Mouse (Mus musculus) left cerebral cortex, postnatal 25 days (tissue): ENCODE data around the gene Cisd2. TPM values are rescaled to one million over a fixed set of nuclear protein-coding genes. Genes with fewer than 3 reads are reported as not detected.
A peak's percentile ranks its signal among the peaks of the same experiment; 100 is the strongest.

Experiments used
- DNase-seq, 2 experiments: peaks; one replicate each; pipeline ENCODE4 v3.0.0; 2022; ENCODE audit warnings: low spot score in 2 of 2, mixed read lengths in 1 of 2
- intact Hi-C: fragments of 180-260 bp; cut with DNase I; formaldehyde crosslinking; loops from one replicate; pipeline ENCODE4 v1.15.1; 2025
- total RNA-seq, 2 experiments: library from RNA; stranded (reverse); gene quantifications; 2 replicates each; pipeline ENCODE4 v1.2.3; 2021

Gene Cisd2
- 10 to 100 TPM; 40.3 to 41.4 TPM for total RNA-seq

DNA sequence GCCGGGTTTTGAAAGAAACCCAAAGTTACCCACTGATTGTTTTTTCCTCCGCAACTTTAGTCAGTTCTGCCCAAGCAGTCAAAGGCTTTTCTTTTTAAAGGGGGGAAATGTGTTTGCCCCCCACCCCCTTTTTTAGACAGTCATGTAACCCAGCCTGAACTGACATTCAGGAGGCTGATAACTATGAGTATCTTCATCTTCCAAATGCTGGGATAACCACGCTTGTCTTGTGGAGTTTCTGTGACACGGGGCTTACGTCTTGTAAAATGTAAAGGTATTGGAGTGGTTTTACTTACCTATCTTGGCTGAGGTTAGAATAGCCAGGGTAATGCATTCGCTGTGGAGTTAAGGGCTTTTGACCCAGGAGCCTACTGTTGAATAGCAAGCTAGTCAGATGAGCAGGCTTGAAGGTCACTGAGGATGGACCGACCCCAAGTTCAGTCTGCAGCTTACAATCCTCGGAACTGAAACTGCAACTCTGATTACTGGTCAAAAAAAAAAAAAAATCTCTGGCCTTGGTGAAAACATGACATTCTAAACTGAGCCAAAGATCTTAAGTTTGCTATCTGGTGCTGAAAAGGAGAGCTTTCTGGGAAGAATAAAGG lies at the start of gene Cisd2:
TSS of gene Cisd2 (minus strand) at position 318 of the 605 bp plus-strand sequence.
- intact Hi-C loops = loop anchor here (1.0 kb wide), 1 partner anchor 15 kb away; the partner anchor contains the start of gene Ube2d3
- no peak for DNase-seq

DNA sequence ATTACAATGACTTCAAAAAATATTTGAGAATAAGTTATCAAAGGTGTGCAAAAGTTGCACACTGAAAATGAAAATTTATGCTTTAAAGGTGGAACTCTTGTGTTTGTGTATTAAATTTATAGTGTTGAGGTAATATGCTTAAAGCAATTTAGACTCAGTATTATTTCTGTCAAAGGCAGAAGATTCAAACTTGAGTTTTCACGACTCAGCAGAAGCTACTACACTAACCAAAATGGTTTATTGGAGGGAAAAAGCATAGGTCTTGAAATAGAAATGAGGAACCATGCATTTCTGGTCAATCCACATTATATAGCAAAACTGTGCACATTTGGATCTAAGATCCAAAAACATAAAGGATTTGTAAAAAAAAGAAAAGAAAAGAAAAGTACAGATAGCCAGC lies 47.1 kb upstream of the Cisd2 start:
- intact Hi-C loops = no loop called here

DNA sequence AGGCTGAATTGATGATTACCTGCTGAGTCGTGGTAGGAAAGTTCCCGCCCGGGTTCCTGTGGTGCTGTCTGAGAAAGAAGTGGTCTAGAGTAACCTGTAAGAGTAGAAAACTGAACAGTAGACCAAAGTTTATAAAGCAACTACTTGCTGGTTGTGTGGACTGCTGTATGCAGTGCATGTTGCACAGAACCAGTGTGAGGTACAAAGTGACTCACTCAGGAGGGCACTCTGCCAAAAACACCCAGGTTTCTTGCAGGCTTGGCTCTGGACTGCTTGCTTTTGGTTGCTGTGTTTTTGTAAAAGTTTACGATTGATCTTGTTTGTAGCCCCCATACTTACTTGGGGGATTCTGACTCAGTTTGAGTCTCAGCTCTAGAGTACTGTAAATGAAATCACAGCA lies 46.2 kb upstream of the Cisd2 start:
- peak; percentile 57 to 83 for DNase-seq
- intact Hi-C loops = no loop called here

More for the DNA sequence above, 47.1 kb upstream of the Cisd2 start:
- no peak for DNase-seq

DNA sequence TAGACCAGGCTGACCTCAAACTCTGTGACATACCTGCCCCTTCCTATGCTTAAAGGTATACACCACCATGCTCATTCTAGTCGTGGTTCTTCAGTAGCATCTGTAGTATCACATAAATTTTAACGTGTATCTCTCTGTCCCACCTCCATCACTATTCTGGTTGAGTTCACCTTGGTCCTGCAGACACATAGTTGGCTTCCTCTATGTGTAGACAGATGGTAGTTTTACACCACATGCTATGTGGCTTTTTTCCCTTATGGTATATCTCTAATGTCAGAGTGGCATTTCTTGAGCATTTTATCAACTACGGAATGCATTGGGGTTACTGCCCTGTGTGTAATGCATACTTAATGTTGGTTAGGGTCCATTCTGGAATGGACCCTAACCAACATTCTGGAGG lies 45.4 kb upstream of the Cisd2 start:
- no peak for DNase-seq
- intact Hi-C loops = no loop called here

DNA sequence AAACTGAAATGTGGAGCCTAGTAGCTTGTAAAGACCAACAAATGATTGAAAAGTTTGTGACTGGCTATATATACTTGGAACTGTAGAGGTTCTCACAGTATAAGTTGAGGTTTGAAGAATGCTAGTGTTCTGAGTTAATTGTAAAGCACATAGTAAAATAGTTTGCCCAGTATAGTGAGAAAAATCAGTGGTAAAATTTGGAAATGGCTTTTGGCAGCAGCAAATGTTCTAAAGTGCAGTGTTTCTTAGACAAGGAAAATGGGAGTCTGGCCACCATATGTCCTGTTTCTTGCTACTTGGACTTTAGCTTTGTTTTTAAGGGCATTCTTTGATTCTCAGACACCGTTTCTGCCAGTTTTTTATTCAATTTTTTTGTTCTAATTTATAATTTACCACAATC lies 44.7 kb upstream of the Cisd2 start:
- no peak for DNase-seq
- intact Hi-C loops = no loop called here

DNA sequence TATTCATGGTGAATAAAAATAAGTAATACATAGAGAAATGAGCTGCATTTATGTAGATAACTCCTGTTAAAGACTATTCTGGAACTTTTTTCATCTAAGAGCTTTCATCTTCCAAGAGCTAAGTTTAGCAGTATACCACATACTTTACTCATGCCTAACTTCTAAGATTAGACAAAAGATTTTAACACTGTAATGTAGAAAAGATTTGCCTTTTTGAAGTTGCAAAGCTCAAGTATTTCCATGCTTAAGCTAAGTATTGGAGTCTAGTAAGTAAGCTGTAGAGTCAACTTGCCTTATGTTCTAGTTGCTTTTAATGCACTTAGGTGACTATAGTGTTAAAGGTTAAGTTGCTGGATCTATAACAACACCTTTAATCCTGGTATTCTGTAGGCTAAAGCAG lies 35.3 kb upstream of the Cisd2 start:
- intact Hi-C loops = no loop called here
- no peak for DNase-seq

DNA sequence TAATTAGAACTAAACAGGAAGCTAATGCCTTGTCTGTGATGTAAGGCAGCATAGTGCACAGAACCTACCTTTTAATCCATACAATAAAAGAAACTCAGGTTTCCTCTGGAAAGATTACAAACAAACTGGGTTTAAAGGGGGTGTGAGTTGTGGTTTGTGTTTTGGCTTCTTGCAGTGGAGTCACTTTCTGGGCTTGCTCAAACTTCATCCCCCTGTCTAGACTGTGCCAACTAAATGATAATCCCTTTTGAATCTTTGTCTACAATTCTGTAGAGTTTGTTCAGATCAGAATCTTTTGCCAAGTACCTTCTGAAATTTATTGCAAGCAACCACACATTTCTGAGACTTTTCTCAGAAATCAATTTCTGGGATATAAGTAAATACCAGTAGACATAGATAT lies 21.2 kb upstream of the Cisd2 start:
- intact Hi-C loops = no loop called here
- DNase-seq = no peak

DNA sequence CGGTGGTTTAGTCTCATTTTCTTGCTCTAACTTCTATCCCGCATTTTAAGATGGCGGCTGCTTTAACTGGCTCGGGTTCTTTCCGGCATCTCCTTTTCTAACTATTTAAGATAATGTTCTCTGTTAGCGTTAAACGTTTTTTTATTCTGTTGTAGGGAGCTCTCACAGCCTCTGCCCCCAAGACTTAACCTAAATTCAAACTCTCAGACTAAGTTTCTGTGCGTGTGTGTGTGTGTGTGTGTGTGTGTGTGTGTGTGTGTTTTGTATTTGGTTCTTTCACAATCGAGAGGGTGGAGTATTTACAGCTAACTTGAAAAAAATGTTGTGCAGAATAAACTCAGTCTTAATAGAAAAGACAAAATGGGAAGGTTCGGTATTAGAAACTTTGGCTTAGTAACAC lies 16.9 kb upstream of the Cisd2 start:
- no peak for DNase-seq
- intact Hi-C loops = no loop called here

DNA sequence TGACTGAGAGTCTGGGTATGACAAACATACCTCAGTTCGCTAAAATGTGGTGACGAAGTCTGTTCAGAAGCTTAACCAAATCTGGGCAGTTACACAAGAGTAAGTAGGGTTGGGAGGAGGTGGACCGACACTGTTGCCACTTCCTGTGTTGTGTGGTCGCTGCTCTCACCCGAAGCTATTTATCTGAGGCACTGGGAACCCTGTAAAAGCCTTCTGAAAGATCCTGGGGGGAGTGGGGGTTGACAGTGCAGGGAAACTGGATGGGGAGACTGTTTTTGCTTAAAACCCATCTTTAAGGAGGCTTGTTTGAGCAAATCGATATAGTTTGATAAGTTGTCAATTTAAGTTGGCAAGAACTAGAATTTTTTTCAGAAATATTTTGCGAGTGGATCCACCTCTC lies 16.5 kb upstream of the Cisd2 start:
- peak; percentile 21 to 28 for DNase-seq
- intact Hi-C loops = no loop called here

DNA sequence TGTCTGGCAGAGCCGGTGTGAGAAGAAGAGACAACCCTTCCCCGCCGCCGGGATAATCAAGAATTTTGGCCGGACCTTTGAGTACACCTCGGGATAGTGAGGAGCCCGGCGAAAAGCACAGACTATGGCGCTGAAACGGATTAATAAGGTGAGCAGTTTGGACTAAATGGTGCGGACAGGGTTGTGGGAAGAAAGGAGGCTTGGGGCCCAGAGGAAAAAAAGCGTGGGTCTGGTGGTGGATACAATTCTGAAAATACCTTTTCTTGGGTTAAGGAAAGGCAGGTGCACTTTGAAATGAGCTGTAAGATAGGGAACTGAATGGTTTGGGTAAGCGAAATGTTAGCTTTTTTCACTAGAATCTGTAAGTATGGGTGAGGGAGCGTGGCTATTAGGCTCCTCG lies 15.9 kb upstream of the Cisd2 start:
- no peak for DNase-seq
- intact Hi-C loops = loop anchor here (5.0 kb wide), 1 partner anchor 253 kb away; the partner anchor contains the start of gene Nfkb1

DNA sequence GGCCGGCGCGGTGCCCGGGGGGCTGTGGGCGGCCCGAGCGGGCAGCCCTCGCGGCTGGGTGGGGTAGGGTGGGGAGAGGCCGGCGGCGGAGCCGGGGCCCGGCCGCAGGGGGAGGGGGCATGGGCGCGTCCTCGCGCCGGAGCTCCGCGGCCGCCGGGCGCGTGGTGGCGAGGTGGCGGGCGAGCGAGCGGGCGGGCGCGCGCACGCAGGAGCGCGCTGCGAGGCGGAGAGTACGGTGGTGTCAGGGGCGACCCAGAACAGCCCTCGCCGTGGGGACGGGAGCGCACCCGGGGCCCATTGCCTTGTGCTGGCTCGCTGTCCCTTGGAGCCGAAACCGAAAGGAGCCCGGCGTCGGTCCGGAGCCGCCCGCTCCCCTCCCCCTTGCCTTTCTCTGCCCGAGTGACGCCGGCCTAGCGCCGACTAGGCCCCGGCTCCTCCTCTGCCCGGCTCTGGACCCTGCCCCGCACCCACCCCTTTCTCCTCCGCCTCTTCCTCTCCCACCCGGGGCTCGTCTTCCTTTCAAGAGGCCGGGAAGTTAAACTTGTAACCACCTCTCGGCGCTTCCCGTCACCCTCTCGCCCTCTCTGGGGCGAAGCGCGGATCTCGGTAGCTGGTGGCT lies 15.3 kb upstream of the Cisd2 start:
- intact Hi-C loops = loop anchor here (1.0 to 5.0 kb wide), 2 partner anchors 16 to 253 kb away; partner anchors contain the start of genes Cisd2 and Nfkb1
- DNase-seq = peak; percentile 66 to 76

DNA sequence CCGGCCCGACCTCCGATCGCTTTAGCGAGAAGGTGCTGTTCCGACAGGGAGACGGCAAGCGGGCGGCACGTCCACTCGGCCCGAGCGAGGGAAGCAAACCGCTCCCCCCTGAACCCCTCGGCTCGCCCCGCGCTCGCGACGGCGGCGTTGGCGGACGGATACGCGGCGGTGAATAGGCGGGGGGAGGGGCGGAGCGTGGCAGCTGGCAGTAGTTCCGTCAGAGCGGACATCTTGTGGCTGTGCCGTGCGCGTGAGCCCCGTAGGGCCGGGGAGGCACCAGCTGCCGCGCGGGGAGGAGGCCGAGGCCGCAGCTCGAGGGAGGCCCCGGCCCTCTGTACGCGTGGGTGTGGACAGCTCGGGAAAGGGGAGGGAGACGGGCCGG lies 14.8 kb upstream of the Cisd2 start:
- DNase-seq = peak; percentile 93 to 95
- intact Hi-C loops = loop anchor here (1.0 to 5.0 kb wide), 2 partner anchors 15 to 254 kb away; partner anchors contain the start of genes Cisd2 and Nfkb1

DNA sequence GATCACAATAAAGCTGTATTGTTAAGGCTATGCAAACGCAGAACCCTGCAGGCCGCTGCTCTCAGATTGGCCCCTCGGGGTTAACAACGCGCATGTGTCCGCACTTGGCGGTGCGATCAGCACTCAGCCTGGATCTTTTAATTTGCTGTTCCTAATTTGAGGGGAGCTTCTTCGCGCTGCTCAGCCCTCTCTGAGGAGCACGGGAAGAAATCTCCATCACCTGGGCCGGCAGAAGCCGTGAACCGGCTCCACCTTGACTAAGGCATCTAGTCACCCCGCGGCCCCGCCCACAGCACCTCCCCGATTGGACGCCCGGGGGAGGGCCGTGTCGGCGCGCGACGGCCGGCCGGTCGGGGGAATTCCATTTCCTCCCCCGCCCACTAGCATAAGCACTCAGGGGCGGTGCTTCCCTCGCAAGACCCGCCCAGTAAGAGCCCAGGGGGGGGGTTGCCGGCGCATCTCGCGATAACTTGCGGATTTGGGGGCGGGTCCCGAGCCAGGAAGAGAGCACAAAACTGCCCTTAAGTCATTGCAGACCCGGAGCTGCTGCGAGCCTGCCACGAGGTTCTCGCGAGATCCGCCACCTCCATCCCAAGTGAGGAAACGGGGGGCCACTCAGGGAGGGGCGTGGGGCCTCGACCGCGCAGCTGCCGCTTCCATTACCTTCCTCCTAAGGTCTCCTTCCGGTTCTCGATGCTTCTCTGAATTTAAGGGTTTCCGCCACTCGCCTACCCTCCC lies 14.2 kb upstream of the Cisd2 start, which contains the start of gene Ube2d3:
TSS of gene Ube2d3 (plus strand) at position 392 of the 738 bp plus-strand sequence.
- intact Hi-C loops = loop anchor here (1.0 to 5.0 kb wide), 2 partner anchors 15 to 254 kb away; partner anchors contain the start of genes Cisd2 and Nfkb1
- peak; percentile 98 to 100 for DNase-seq

DNA sequence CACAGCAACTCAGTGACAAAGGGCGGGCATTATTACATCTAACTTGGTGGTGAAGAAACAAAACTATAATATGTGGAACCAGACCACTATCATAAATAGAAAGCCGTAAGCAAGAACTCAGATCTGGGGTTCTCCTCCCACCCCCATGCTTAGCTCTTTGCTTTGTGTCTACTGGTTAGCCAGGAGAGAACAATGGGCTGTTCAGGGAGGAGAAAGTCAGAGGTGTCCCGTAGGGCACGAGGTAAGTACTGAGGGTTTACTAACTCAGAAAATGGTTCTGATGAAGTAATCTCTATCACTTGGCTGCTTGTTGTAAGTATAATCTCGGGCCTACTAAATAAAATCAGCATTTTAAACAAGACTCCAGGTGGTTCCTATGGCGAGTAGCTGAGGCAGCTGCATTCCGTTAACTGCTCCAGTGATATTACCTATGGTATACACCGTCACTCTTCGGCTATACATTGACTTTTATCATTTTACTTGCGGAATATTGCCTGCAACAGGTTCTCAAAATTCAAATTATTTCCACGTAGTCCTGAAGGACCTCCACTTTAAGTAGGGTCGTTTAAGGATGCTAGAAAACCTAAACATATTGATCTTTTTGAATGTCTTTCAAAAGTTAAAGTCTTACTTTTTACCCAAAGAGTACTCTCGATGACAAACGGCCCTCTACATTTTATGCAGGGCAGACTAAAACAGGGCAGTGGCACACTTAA lies 13.3 kb upstream of the Cisd2 start:
- intact Hi-C loops = loop anchor here (5.0 kb wide), 1 partner anchor 255 kb away; the partner anchor contains the start of gene Nfkb1
- DNase-seq = no peak

DNA sequence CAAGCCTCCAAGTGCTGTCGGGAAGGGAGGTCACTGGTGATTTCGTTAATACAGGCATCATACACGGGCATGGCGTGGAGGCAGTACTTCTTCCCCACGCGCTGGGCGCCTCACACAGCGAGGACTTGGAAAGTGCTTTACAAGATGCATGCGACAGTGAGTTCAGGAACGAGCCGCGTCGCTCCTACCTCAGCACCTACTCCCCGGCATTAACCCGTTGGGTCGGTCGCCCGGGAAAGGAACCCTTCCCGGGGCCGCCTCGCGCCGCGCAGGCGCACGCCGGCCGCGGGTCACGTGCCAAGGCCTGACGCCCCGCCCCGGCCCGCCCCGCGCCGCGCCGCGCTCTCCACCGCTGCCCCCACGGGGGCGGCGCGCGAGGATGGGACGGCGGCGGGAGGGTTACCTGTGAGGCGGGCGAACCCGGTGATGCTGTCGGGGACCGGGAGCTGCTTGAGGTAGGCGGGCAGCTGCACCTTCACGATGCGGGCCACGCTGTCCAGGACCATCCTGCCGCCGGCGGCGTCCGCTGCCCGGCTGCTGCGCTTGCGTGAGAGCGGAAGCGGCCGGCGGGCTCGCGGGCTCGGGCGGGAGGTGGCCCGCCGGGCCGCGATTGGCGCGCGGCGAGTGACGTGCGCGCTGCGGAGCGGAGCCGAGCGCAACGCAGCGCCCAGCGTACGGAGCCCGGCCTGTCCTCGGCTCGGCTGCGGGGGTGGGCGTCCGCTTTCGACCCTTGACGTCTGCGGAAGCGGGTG lies 693 bp downstream of the Cisd2 start:
- DNase-seq = peak; percentile 84 to 88
- intact Hi-C loops = loop anchor here (1.0 kb wide), 1 partner anchor 15 kb away; the partner anchor contains the start of gene Ube2d3

DNA sequence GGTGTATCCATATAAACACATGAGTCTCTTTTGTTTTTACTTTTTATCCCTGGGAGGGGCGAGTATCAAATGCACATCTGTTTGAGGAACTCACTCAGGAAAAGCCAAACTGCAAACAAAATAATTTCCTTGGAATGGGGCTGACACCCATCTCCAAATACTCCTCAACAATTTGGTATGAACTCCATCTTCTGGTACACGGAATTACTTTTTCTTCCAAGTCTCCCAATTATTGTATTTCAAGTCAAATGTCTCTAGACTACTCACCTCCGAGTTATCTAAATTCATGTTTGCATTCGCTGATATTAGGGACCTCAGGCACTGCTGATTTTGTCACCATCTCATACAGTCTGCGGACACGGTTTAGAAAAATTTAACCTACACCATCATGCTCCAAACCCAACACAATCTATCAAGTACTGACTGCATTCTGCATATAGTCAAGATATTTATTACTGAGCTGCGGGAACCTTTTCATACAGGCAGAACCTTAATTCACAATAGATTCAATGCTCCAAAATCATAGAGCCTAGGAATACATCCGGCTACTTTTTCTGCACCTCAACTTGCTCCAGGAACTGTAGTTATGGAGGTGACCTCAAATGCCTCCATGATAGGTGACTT lies 1.4 kb downstream of the Cisd2 start:
- DNase-seq = no peak
- intact Hi-C loops = no loop called here

DNA sequence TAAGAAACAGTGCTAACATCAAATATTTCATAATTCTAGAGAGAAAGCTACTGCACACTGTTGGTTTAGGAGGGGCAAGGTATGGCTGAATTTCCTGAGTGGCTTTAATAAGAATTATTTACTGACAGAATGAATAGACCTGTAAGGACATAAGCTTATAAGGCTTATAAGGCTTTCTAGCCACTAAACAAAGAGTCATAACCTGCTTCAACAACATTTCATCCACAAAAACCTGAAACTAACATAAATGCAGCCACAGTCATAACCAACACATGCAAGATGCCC lies 2.5 kb downstream of the Cisd2 start:
- intact Hi-C loops = no loop called here
- no peak for DNase-seq

DNA sequence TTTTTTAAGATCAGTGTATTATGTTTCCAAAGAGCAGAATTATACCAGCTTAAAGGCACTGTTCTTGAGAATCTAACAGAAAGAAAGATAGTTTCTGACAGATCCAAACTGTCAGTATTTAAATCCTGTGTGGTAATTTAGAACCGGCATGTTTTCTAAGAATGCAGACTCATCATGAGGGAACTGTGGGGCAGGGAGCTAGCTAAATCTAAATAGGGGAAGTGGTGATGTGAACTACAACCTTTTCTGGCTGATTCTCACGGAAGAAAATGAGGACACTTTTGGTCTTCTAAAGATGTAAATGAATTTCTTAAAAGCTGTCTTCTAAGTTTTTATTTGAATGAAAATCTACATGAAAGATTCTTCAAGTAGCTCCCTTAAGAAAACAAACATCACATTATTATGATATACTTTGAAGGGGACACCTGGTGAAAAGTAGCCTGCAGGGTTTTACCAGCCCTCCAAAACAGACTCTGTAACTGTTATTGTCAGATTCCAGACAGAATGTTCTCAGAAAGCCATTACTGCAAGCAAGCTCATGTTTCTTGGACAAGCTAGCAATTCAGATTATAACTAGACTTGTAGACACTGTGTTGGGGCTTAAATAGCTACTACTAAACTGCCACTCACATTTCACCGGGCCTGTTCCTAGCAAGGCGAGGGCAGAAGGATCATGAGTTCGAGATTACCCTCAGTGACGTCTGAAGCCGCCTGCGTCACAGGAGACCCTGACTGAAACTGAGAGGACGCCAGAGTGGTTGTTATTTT lies 3.0 kb downstream of the Cisd2 start:
- DNase-seq = no peak
- intact Hi-C loops = no loop called here
